Mouse (Mus musculus) left cerebral cortex, postnatal 4 days (tissue): Measurements from ENCODE around the gene Ak8. TPM values are rescaled to one million over a fixed set of nuclear protein-coding genes. Genes with fewer than 3 reads are reported as not detected.
A peak's percentile ranks its signal among the peaks of the same experiment; 100 is the strongest.

ENCODE experiments used
- DNase-seq: peaks from one replicate; pipeline ENCODE4 v3.0.0-alpha.2; 2022
- intact Hi-C: fragments of 180-260 bp; cut with DNase I; formaldehyde crosslinking; loops from one replicate; pipeline ENCODE4 v1.15.1; 2025
- total RNA-seq, 2 experiments: library from RNA; stranded (reverse); gene quantifications; 2 replicates each; pipeline ENCODE4 v1.2.3; 2021

Ak8 gene
- total RNA-seq, 2 experiments from 2014 or later: 1.7 to 1.8 TPM

- intact Hi-C loops: no loop called here
Observed at GRCm38 (mm10) chr2:28727786-28728404, 27.9 kb downstream of the Ak8 start.

GRCm38 (mm10) chr2:28730676-28731075 is 30.7 kb downstream of the Ak8 start:
- intact Hi-C loops: no loop called here

More at GRCm38 (mm10) chr2:28727786-28728404, 27.9 kb downstream of the Ak8 start:
- DNase-seq: no peak

GRCm38 (mm10) chr2:28737112-28737511 is 37.1 kb downstream of the Ak8 start:
- peak; percentile 87 for DNase-seq
- intact Hi-C loops: no loop called here

More at GRCm38 (mm10) chr2:28730676-28731075, 30.7 kb downstream of the Ak8 start:
- no peak for DNase-seq

- no peak for DNase-seq
- intact Hi-C loops: no loop called here
Observed at GRCm38 (mm10) chr2:28740159-28740558, 40.2 kb downstream of the Ak8 start.

GRCm38 (mm10) chr2:28742701-28743100 is 42.7 kb downstream of the Ak8 start:
- intact Hi-C loops: no loop called here

GRCm38 (mm10) chr2:28746682-28747332 is 46.8 kb downstream of the Ak8 start:
- intact Hi-C loops: no loop called here
- DNase-seq: no peak

More at GRCm38 (mm10) chr2:28742701-28743100, 42.7 kb downstream of the Ak8 start:
- no peak for DNase-seq

- intact Hi-C loops: no loop called here
Observed at GRCm38 (mm10) chr2:28747705-28748104, 47.7 kb downstream of the Ak8 start.

GRCm38 (mm10) chr2:28751186-28751585 is 51.2 kb downstream of the Ak8 start:
- intact Hi-C loops: loop anchor here (10.0 kb wide), 1 partner anchor 164 kb away; the partner anchor contains the start of gene Barhl1
- DNase-seq: no peak

More at GRCm38 (mm10) chr2:28747705-28748104, 47.7 kb downstream of the Ak8 start:
- DNase-seq: no peak

GRCm38 (mm10) chr2:28751658-28752057 is 51.7 kb downstream of the Ak8 start:
- DNase-seq: no peak
- intact Hi-C loops: loop anchor here (10.0 kb wide), 1 partner anchor 163 kb away; the partner anchor contains the start of gene Barhl1

- intact Hi-C loops: loop anchor here (10.0 kb wide), 1 partner anchor 162 kb away; the partner anchor contains the start of gene Barhl1
- DNase-seq: peak; percentile 55
Observed at GRCm38 (mm10) chr2:28752388-28752787, 52.4 kb downstream of the Ak8 start.

GRCm38 (mm10) chr2:28755451-28755850 is 55.5 kb downstream of the Ak8 start:
- intact Hi-C loops: loop anchor here (5.0 to 10.0 kb wide), 3 partner anchors 87 to 297 kb away; partner anchors contain the start of genes Barhl1, Ddx31 and Gtf3c4
- DNase-seq: peak; percentile 86

- intact Hi-C loops: loop anchor here (5.0 to 10.0 kb wide), 3 partner anchors 86 to 296 kb away; partner anchors contain the start of genes Barhl1, Ddx31 and Gtf3c4
- DNase-seq: peak; percentile 65
Observed at GRCm38 (mm10) chr2:28756201-28756600, 56.2 kb downstream of the Ak8 start.

- intact Hi-C loops: loop anchor here (5.0 to 10.0 kb wide), 3 partner anchors 83 to 293 kb away; partner anchors contain the start of genes Barhl1, Ddx31 and Gtf3c4
- DNase-seq: no peak
Observed at GRCm38 (mm10) chr2:28759441-28759840, 59.5 kb downstream of the Ak8 start.

GRCm38 (mm10) chr2:28766590-28766989 is 66.6 kb downstream of the Ak8 start:
- DNase-seq: no peak
- intact Hi-C loops: no loop called here

GRCm38 (mm10) chr2:28767041-28767440 is 67.1 kb downstream of the Ak8 start:
- intact Hi-C loops: no loop called here
- no peak for DNase-seq

GRCm38 (mm10) chr2:28770697-28771096 is 70.7 kb downstream of the Ak8 start:
- no peak for DNase-seq
- intact Hi-C loops: no loop called here

- DNase-seq: no peak
- intact Hi-C loops: no loop called here
Observed at GRCm38 (mm10) chr2:28774073-28774472, 74.1 kb downstream of the Ak8 start.

GRCm38 (mm10) chr2:28776728-28777127 is 76.8 kb downstream of the Ak8 start:
- intact Hi-C loops: no loop called here

GRCm38 (mm10) chr2:28780001-28780782 is 80.2 kb downstream of the Ak8 start:
- no peak for DNase-seq
- intact Hi-C loops: no loop called here

More at GRCm38 (mm10) chr2:28776728-28777127, 76.8 kb downstream of the Ak8 start:
- DNase-seq: no peak

- no peak for DNase-seq
- intact Hi-C loops: no loop called here
Observed at GRCm38 (mm10) chr2:28781310-28781709, 81.3 kb downstream of the Ak8 start.
